Mouse (Mus musculus): ENCODE measurements around the gene P4ha3. TPM values are rescaled to one million over a fixed set of nuclear protein-coding genes. Genes with fewer than 3 reads are reported as not detected.

Gene P4ha3
- polyA plus RNA-seq, 1 experiment from 2014 or later, result 6.5 TPM

GRCm38 (mm10) chr7:100309679-100310078, 24.4 kb downstream of the P4ha3 start:
- 15% methylated on average over 6 of the region's 6 CpGs for WGBS
- no peak for DNase-seq (ENCODE audit: low spot score)
- Histone ChIP-seq H3K4me3 (no peak overlapping the region), H3K36me3 (no peaks in the 10 kb centered on the region), H3K4me1 (peaks cover 31% of the 10 kb centered on the region), H3K27ac (peak overlapping the region; percentile 65; the same call in 1 of the 2 replicates), H3K9me3 (no peaks in the 10 kb centered on the region), H3K27me3 (ENCODE audit: insufficient read depth, poor library complexity, severe bottlenecking) (no peaks in the 10 kb centered on the region)

GRCm38 (mm10) chr7:100310290-100310689, 25.0 kb downstream of the P4ha3 start:
- H3K27ac ChIP-seq, result peak overlapping the region; percentile 43; the same call in 1 of the 2 replicates
- H3K9me3 ChIP-seq, result no peaks in the 10 kb centered on the region
- 81% methylated on average over 12 of the region's 12 CpGs for WGBS
- no peak overlapping the region for H3K4me3 ChIP-seq
- no peak for DNase-seq (ENCODE audit: low spot score)
- no peaks in the 10 kb centered on the region for H3K36me3 ChIP-seq
- peaks cover 31% of the 10 kb centered on the region for H3K4me1 ChIP-seq
- no peaks in the 10 kb centered on the region for H3K27me3 ChIP-seq (ENCODE audit: insufficient read depth, poor library complexity, severe bottlenecking)

GRCm38 (mm10) chr7:100312716-100313115, 27.4 kb downstream of the P4ha3 start:
- no peak overlapping the region for H3K27ac ChIP-seq

GRCm38 (mm10) chr7:100316924-100317323, 31.6 kb downstream of the P4ha3 start:
- WGBS, result 47% methylated on average over 8 of the region's 8 CpGs
- DNase-seq (ENCODE audit: low spot score), result no peak
- Histone ChIP-seq H3K4me3 (no peak overlapping the region), H3K27ac (no peak overlapping the region), H3K27me3 (ENCODE audit: insufficient read depth, poor library complexity, severe bottlenecking) (no peaks in the 10 kb centered on the region), H3K9me3 (no peaks in the 10 kb centered on the region), H3K36me3 (0 out of 2 replicates have a peak, but pooled peaks cover 2% of the 10 kb centered on the region), H3K4me1 (peaks cover 16% of the 10 kb centered on the region; the same call in 1 of the 2 replicates)

More at GRCm38 (mm10) chr7:100312716-100313115, 27.4 kb downstream of the P4ha3 start:
- WGBS, result 54% methylated on average over 4 of the region's 4 CpGs
- H3K27me3 ChIP-seq (ENCODE audit: insufficient read depth, poor library complexity, severe bottlenecking), result no peaks in the 10 kb centered on the region
- H3K4me1 ChIP-seq, result peaks cover 35% of the 10 kb centered on the region
- no peaks in the 10 kb centered on the region for H3K36me3 ChIP-seq
- H3K4me3 ChIP-seq, result no peak overlapping the region
- no peak for DNase-seq (ENCODE audit: low spot score)
- no peaks in the 10 kb centered on the region for H3K9me3 ChIP-seq

- no peak overlapping the region for H3K27ac ChIP-seq
- 0 out of 2 replicates have a peak, but pooled peaks cover 2% of the 10 kb centered on the region for H3K36me3 ChIP-seq
- H3K9me3 ChIP-seq, result no peaks in the 10 kb centered on the region
- 59% methylated on average over 5 of the region's 5 CpGs for WGBS
- H3K4me1 ChIP-seq, result peaks cover 16% of the 10 kb centered on the region; the same call in 1 of the 2 replicates
- H3K4me3 ChIP-seq, result no peak overlapping the region
- H3K27me3 ChIP-seq (ENCODE audit: insufficient read depth, poor library complexity, severe bottlenecking), result no peaks in the 10 kb centered on the region
- no peak for DNase-seq (ENCODE audit: low spot score)
These were observed 32.2 kb downstream of the P4ha3 start for GRCm38 (mm10) chr7:100317534-100317933.

- Histone ChIP-seq H3K4me3 (no peak overlapping the region), H3K36me3 (peaks cover 35% of the 10 kb centered on the region), H3K27ac (no peak overlapping the region), H3K4me1 (0 out of 2 replicates have a peak, but pooled peaks cover 3% of the 10 kb centered on the region), H3K27me3 (ENCODE audit: insufficient read depth, poor library complexity, severe bottlenecking) (no peaks in the 10 kb centered on the region), H3K9me3 (no peaks in the 10 kb centered on the region)
- no peak for DNase-seq (ENCODE audit: low spot score)
- WGBS, result 81% methylated on average over 3 of the region's 3 CpGs
These were observed 38.4 kb downstream of the P4ha3 start for GRCm38 (mm10) chr7:100323721-100324120.

GRCm38 (mm10) chr7:100325482-100325881, 40.2 kb downstream of the P4ha3 start:
- WGBS, result 79% methylated on average over 6 of the region's 6 CpGs
- H3K4me1 ChIP-seq, result 0 out of 2 replicates have a peak, but pooled peaks cover 3% of the 10 kb centered on the region
- H3K27me3 ChIP-seq (ENCODE audit: insufficient read depth, poor library complexity, severe bottlenecking), result no peaks in the 10 kb centered on the region
- DNase-seq (ENCODE audit: low spot score), result peak; percentile 39
- peaks cover 48% of the 10 kb centered on the region for H3K36me3 ChIP-seq
- H3K27ac ChIP-seq, result no peak overlapping the region
- no peaks in the 10 kb centered on the region for H3K9me3 ChIP-seq
- H3K4me3 ChIP-seq, result no peak overlapping the region

- Histone ChIP-seq H3K27me3 (ENCODE audit: insufficient read depth, poor library complexity, severe bottlenecking) (no peaks in the 10 kb centered on the region), H3K4me1 (no peaks in the 10 kb centered on the region), H3K9me3 (no peaks in the 10 kb centered on the region), H3K4me3 (no peak overlapping the region), H3K36me3 (peaks cover 66% of the 10 kb centered on the region), H3K27ac (no peak overlapping the region)
- no peak for DNase-seq (ENCODE audit: low spot score)
- WGBS, result 91% methylated on average over 7 of the region's 7 CpGs
These were observed 42.2 kb downstream of the P4ha3 start for GRCm38 (mm10) chr7:100327514-100327913.

GRCm38 (mm10) chr7:100328636-100329035, 43.3 kb downstream of the P4ha3 start:
- WGBS, result 90% methylated on average over 4 of the region's 4 CpGs
- Histone ChIP-seq H3K4me1 (no peaks in the 10 kb centered on the region), H3K27ac (no peak overlapping the region), H3K4me3 (no peak overlapping the region), H3K27me3 (ENCODE audit: insufficient read depth, poor library complexity, severe bottlenecking) (no peaks in the 10 kb centered on the region), H3K36me3 (peaks cover 77% of the 10 kb centered on the region), H3K9me3 (no peaks in the 10 kb centered on the region)
- no peak for DNase-seq (ENCODE audit: low spot score)

GRCm38 (mm10) chr7:100331269-100331668, 45.9 kb downstream of the P4ha3 start:
- no peaks in the 10 kb centered on the region for H3K27me3 ChIP-seq (ENCODE audit: insufficient read depth, poor library complexity, severe bottlenecking)

GRCm38 (mm10) chr7:100335921-100336320, 50.6 kb downstream of the P4ha3 start:
- Histone ChIP-seq H3K4me3 (no peak overlapping the region), H3K36me3 (peaks cover 92% of the 10 kb centered on the region), H3K4me1 (no peaks in the 10 kb centered on the region), H3K9me3 (no peaks in the 10 kb centered on the region), H3K27ac (no peak overlapping the region), H3K27me3 (ENCODE audit: insufficient read depth, poor library complexity, severe bottlenecking) (no peaks in the 10 kb centered on the region)
- WGBS, result 92% methylated on average over 2 of the region's 2 CpGs
- no peak for DNase-seq (ENCODE audit: low spot score)

More at GRCm38 (mm10) chr7:100331269-100331668, 45.9 kb downstream of the P4ha3 start:
- Histone ChIP-seq H3K9me3 (no peaks in the 10 kb centered on the region), H3K4me1 (no peaks in the 10 kb centered on the region), H3K27ac (no peak overlapping the region), H3K36me3 (peaks cover 91% of the 10 kb centered on the region), H3K4me3 (no peak overlapping the region)
- 94% methylated on average over 3 of the region's 3 CpGs for WGBS
- DNase-seq (ENCODE audit: low spot score), result no peak

GRCm38 (mm10) chr7:100354984-100355383, 69.7 kb downstream of the P4ha3 start:
- WGBS, result 62% methylated on average over 4 of the region's 4 CpGs
- Histone ChIP-seq H3K27me3 (ENCODE audit: insufficient read depth, poor library complexity, severe bottlenecking) (no peaks in the 10 kb centered on the region), H3K9me3 (no peaks in the 10 kb centered on the region), H3K4me1 (no peaks in the 10 kb centered on the region; the same call in 1 of the 2 replicates), H3K4me3 (no peak overlapping the region), H3K27ac (no peak overlapping the region), H3K36me3 (peaks cover 11% of the 10 kb centered on the region)
- DNase-seq (ENCODE audit: low spot score), result no peak

GRCm38 (mm10) chr7:100356324-100356723, 71.0 kb downstream of the P4ha3 start:
- Histone ChIP-seq H3K4me3 (no peak overlapping the region), H3K27me3 (ENCODE audit: insufficient read depth, poor library complexity, severe bottlenecking) (no peaks in the 10 kb centered on the region), H3K36me3 (peaks cover 8% of the 10 kb centered on the region), H3K27ac (no peak overlapping the region), H3K9me3 (no peaks in the 10 kb centered on the region), H3K4me1 (no peaks in the 10 kb centered on the region; the same call in 1 of the 2 replicates)
- DNase-seq (ENCODE audit: low spot score), result no peak
- WGBS, result 87% methylated on average over 5 of the region's 5 CpGs

- Histone ChIP-seq H3K4me1 (peaks cover under 1% of the 10 kb centered on the region; the same call in 1 of the 2 replicates), H3K9me3 (no peaks in the 10 kb centered on the region), H3K4me3 (no peak overlapping the region), H3K27ac (no peak overlapping the region), H3K27me3 (ENCODE audit: insufficient read depth, poor library complexity, severe bottlenecking) (no peaks in the 10 kb centered on the region), H3K36me3 (peaks cover 8% of the 10 kb centered on the region)
- DNase-seq (ENCODE audit: low spot score), result no peak
- whole genome bisulfite sequencing, result 96% methylated on average over 1 of the region's 1 CpGs
These were observed 71.4 kb downstream of the P4ha3 start for GRCm38 (mm10) chr7:100356768-100357167.
